Mouse (Mus musculus) pancreas, adult 10 weeks (tissue): ENCODE data around the gene 1700024G13Rik. TPM values are rescaled to one million over a fixed set of nuclear protein-coding genes. Genes with fewer than 3 reads are reported as not detected.

Experiments used
- polyA plus RNA-seq: library from polyadenylated mRNA; stranded (reverse); fragments of 350-450 nt; fragmentation: Illumina TruSeq; extraction: RNeasy Lipid Tissue Mini Kit (QIAGEN cat#74804); gene quantifications from one replicate; pipeline ENCODE4 v1.2.3, GENCODE M21; 2015; ENCODE audit warnings: low read depth, low replicate concordance; ENCODE audit not compliant: insufficient read depth

The 1700024G13Rik gene
- polyA plus RNA-seq = not detected

DNA sequence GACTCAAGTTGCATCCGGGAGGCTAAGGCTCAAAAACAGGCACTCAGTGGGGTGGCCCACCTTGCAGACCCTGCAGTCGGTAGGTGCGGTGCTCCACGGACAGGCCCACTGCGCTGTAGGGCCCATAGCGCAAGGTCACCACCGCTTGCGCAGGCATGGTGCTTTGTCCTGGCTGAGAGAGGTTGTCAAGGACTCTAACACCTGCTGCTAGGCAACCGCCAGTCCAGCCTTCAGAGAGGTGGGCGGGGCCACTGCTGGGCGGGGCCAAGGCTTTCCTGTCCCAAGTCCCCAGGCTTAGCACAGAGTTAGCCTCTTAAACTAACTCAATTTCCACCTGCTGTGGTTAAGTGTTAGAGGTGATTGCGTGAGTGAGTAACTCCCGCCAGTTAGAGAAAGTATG, at the start of gene 1700024G13Rik:
1700024G13Rik (minus strand) TSS at position 196 of the 400 bp plus-strand sequence.

Other genes starting within 250 kb of the 1700024G13Rik start
- not detected for gene Msmb, start 246.4 kb downstream of the 1700024G13Rik start, polyA plus RNA-seq
- gene Ncoa4, start 228.5 kb downstream of the 1700024G13Rik start, polyA plus RNA-seq = 28.2 TPM
- 28.4 TPM for gene Timm23, start 186.5 kb downstream of the 1700024G13Rik start, polyA plus RNA-seq
- 4.7 TPM for gene Parg, start 186.4 kb downstream of the 1700024G13Rik start, polyA plus RNA-seq
- 2.8 TPM for gene Ogdhl, start 66.4 kb downstream of the 1700024G13Rik start, polyA plus RNA-seq
- gene Slc18a3, start 76.5 kb upstream of the 1700024G13Rik start, polyA plus RNA-seq = not detected
- not detected for gene Chat, start 77.6 kb upstream of the 1700024G13Rik start, polyA plus RNA-seq
- 4.5 TPM for gene Ercc6, start 125.1 kb upstream of the 1700024G13Rik start, polyA plus RNA-seq
- not detected for gene Prrxl1, start 211.0 kb upstream of the 1700024G13Rik start, polyA plus RNA-seq